Mouse (Mus musculus) skeletal muscle tissue, postnatal 0 days (tissue): Measurements from ENCODE around the gene Zdhhc1. TPM values are rescaled to one million over a fixed set of nuclear protein-coding genes. Genes with fewer than 3 reads are reported as not detected.

Experiments
- polyA plus RNA-seq: library from polyadenylated mRNA; unstranded; fragments of >200 nt; fragmentation: Nextera tagmentation; extraction: Ambion mirVana; gene quantifications from 2 replicates; pipeline ENCODE4 v1.2.1, GENCODE M21; 2015

Gene Zdhhc1
- 22.4 and 24.2 TPM in 2 replicates for polyA plus RNA-seq

DNA sequence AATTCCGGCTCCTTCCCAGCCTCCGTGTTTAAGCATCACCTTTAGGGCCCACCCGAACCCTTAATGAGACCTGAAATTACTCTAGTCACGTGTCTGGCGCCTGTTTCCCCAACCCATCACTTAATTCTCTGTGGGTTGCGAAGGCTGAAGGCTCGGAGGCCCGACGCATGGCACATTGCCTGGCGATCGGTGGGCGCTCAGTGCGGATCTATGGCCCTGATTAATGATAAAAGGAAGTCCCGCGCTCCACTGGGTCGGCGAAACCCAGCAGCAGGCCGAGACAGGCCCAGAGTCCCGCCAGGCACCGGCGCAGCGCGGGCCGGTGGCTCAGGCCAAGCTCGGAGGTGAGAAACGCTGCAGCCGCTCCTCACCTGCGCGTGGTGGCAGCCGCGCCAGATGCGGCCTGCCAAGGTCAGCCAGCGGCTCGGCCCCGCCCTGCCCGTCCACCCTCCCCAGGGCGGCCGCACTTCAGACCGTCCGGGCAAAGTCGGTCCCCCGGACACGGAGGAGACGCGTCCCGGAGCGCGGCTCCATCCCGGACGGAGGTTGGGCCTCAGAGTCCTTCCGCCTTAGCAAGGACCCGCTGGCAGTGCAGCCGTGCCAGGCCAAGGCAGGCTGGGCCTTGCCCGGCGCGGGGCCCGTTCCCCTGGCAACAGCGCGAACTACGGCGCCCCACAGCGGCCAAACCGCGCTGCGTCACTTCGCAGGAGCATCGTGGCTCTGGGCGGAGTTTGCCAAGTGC is at the start of gene Zdhhc1:
Gene Zdhhc1 (minus strand): TSS at position 464 of the 742 bp plus-strand sequence.

DNA sequence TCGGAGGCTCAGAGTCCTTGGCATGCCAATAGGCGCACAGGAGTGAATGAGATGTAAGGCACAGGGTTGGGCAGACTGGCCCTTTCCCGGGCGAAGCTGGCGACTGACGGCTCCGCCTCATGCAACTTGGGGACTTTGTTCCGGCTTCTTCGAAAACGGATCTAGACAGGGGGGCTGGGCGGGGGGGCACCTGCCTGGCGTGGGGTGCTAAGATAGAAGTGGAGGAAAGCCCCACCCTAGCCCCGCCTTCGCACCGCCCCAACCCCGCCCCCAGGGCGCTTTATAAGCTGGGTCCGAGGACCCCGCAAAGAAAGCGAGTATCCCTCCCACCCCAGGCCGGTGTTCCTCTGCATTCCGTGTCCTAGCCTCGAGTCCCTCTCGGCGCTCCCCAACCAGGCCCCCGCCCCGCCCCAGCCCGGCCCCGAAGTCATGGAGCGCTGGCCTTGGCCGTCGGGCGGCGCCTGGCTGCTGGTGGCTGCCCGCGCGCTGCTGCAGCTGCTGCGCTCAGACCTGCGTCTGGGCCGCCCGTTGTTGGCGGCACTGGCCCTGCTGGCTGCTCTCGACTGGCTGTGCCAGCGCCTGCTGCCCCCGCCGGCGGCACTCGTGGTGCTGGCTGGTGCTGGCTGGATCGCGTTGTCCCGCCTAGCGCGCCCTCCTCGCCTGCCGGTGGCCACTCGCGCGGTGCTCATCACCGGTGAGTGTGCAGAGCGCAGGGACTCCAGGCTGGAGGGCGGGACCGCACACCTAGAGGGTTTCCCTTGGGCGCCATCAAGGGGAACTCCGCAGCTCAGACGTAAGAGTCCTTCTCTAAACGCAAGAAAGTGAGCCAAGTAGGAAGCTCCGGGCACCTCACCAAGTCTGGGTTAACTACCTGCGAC is 22.0 kb upstream of the Zdhhc1 start, which contains the start of gene Hsd11b2:
Gene Hsd11b2 (plus strand): TSS at position 320 of the 878 bp plus-strand sequence.

DNA sequence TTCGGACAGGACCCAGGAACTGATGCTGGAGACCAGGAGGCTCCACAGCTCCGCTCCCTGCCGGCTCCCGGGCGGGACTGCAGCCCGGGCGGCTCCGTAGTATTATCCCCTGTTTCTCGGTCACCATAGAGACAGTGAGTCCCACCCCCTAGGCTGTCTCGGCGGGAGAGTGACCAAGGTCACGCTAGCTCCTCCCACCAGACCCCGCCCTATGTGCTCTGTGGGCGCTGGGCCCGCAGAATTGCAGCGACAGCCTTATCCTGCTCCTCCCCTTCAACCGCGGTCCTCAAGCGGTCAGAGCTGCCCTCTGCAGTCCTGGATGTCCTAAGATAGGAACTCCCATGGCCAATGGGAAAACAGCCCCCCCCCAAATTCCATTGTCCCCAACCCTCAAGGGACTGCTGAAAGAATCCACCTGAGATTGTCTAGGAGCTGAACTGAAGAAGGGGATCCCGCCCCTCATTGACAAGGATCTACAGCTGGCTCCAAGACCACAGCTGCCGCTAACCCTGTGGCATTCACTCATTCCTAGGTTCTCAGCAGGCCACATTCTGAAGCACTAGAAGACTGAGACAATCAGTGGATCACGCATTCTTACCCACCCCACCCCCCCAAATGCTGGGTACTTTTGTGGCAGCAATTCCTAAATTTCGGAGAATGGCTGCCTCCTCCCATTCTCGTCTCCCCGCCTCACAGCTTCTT is 25.2 kb downstream of the Zdhhc1 start, which contains the start of gene Tppp3:
Gene Tppp3 (minus strand): TSS at position 213 of the 702 bp plus-strand sequence.

Other genes with a start within 250 kb of the Zdhhc1 start
- gene B3gnt9, start 241.7 kb downstream of the Zdhhc1 start, polyA plus RNA-seq = 12.4 and 15.0 TPM in 2 replicates
- gene Tradd, start 232.3 kb downstream of the Zdhhc1 start, polyA plus RNA-seq = 6.5 and 10.0 TPM in 2 replicates
- gene Fbxl8, start 232.3 kb downstream of the Zdhhc1 start, polyA plus RNA-seq = 0.85 and 2.0 TPM in 2 replicates
- gene Hsf4, start 227.1 kb downstream of the Zdhhc1 start, polyA plus RNA-seq = 0.11 and 0.18 TPM in 2 replicates
- 19.7 and 19.8 TPM in 2 replicates for gene Nol3, start 220.8 kb downstream of the Zdhhc1 start, polyA plus RNA-seq
- 2.1 TPM in 2 replicates for gene 4931428F04Rik, start 207.0 kb downstream of the Zdhhc1 start, polyA plus RNA-seq
- gene Exoc3l, start 200.8 kb downstream of the Zdhhc1 start, polyA plus RNA-seq = 4.2 and 6.3 TPM in 2 replicates
- gene E2f4, start 199.2 kb downstream of the Zdhhc1 start, polyA plus RNA-seq = 28.1 and 28.5 TPM in 2 replicates
- gene Elmo3, start 191.3 kb downstream of the Zdhhc1 start, polyA plus RNA-seq = 2.3 and 3.0 TPM in 2 replicates
- 2.5 and 2.8 TPM in 2 replicates for gene Lrrc29, start 170.6 kb downstream of the Zdhhc1 start, polyA plus RNA-seq
- 70.3 and 73.5 TPM in 2 replicates for gene Tmem208, start 170.5 kb downstream of the Zdhhc1 start, polyA plus RNA-seq
- gene Fhod1, start 148.9 kb downstream of the Zdhhc1 start, polyA plus RNA-seq = 0.82 and 1.1 TPM in 2 replicates
- gene Slc9a5, start 148.1 kb downstream of the Zdhhc1 start, polyA plus RNA-seq = 0.45 and 0.52 TPM in 2 replicates
- 0.12 and 0.18 TPM in 2 replicates for gene Plekhg4, start 123.6 kb downstream of the Zdhhc1 start, polyA plus RNA-seq
- gene Kctd19, start 83.4 kb downstream of the Zdhhc1 start, polyA plus RNA-seq = 0.29 TPM in 1 of 2 replicates, not detected in the other
- gene Lrrc36, start 83.3 kb downstream of the Zdhhc1 start, polyA plus RNA-seq = 0.94 and 1.2 TPM in 2 replicates
- gene Tppp3, start 25.4 kb downstream of the Zdhhc1 start, polyA plus RNA-seq = 630 and 718 TPM in 2 replicates
- gene Hsd11b2, start 21.9 kb upstream of the Zdhhc1 start, polyA plus RNA-seq = 6.9 TPM in 2 replicates
- gene Atp6v0d1, start 69.1 kb upstream of the Zdhhc1 start, polyA plus RNA-seq = 57.6 and 67.5 TPM in 2 replicates
- 15.6 and 18.2 TPM in 2 replicates for gene Ripor1, start 108.4 kb upstream of the Zdhhc1 start, polyA plus RNA-seq
- gene Ctcf, start 139.7 kb upstream of the Zdhhc1 start, polyA plus RNA-seq = 40.0 and 44.9 TPM in 2 replicates
- gene Agrp, start 140.5 kb upstream of the Zdhhc1 start, polyA plus RNA-seq = 0.27 and 0.62 TPM in 2 replicates
- 0.04 and 0.10 TPM in 2 replicates for gene Carmil2, start 189.4 kb upstream of the Zdhhc1 start, polyA plus RNA-seq
- 24.6 and 25.1 TPM in 2 replicates for gene Acd, start 204.2 kb upstream of the Zdhhc1 start, polyA plus RNA-seq
- 11.9 and 12.2 TPM in 2 replicates for gene Pard6a, start 204.2 kb upstream of the Zdhhc1 start, polyA plus RNA-seq
- not detected in 2 replicates for gene 4933405L10Rik, start 210.8 kb upstream of the Zdhhc1 start, polyA plus RNA-seq
- gene Enkd1, start 211.3 kb upstream of the Zdhhc1 start, polyA plus RNA-seq = 3.2 and 3.8 TPM in 2 replicates